Mouse (Mus musculus): ENCODE measurements around the gene Gm5148. TPM values are rescaled to one million over a fixed set of nuclear protein-coding genes. Genes with fewer than 3 reads are reported as not detected.

Gm5148 gene
- polyA plus RNA-seq, 1 experiment from 2014 or later: 6.0 TPM

DNA sequence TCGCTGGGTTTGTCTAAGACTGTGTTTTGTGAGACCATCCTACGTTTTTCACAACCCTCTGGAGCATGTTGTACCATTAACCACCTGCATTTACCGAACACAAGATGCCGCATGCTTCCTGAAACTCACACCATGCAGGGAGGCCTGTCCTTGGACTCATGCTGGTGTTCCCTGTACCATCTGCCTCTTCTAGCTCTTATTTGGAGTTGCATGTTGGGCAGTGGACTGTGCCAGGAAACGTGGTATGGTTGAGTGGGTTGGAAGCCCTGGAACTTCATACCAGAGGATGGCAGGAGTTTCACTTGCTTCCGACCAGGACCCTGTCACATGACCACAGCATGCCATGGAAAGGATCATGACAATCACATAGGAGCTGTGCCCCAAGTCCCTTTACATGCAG is 16.5 kb downstream of the Gm5148 start:
- Histone ChIP-seq H3K27ac (ENCODE audit: low read length) (no peak overlapping the region), H3K36me3 (ENCODE audit: control insufficient read depth, insufficient read depth, low read length) (no peaks in the 10 kb centered on the region), H3K4me2 (ENCODE audit: low read depth, low read length) (no peak overlapping the region), H3K4me3 (ENCODE audit: low read length) (no peak overlapping the region), H3K27me3 (ENCODE audit: control insufficient read depth, insufficient read depth, low read depth, low read length) (no peaks in the 10 kb centered on the region), H3K9me3 (ENCODE audit: control insufficient read depth, low read length) (no peaks in the 10 kb centered on the region), H3K4me1 (replicated peaks; ENCODE audit: control insufficient read depth, insufficient read depth, low read length) (peaks cover 18% of the 10 kb centered on the region), H3K9ac (ENCODE audit: low read length) (no peak overlapping the region)
- WGBS: 80% methylated on average over 6 of the region's 6 CpGs
- no peak for ATAC-seq (ENCODE audit: low read depth)

DNA sequence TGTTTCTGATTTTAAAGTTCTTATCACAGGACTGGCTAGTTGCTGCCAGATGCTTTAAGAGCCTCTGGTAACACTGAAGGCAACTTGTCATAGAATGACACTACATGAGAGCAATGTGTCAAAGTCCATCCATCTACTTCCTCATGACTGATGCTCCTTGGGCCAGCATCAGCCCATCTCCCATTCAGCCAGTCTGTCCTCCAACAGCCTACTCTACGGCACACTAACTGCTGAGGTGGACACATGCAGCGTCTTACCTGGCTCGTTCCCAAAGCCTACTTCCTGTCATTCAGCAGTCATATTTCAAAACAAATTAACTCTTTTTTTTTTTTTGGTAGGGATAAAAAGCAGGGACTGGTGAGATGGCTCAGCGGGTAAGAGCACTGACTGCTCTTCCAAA is 17.9 kb downstream of the Gm5148 start:
- Histone ChIP-seq H3K4me1 (replicated peaks; ENCODE audit: control insufficient read depth, insufficient read depth, low read length) (peaks cover 15% of the 10 kb centered on the region), H3K27me3 (ENCODE audit: control insufficient read depth, insufficient read depth, low read depth, low read length) (no peaks in the 10 kb centered on the region), H3K27ac (ENCODE audit: low read length) (peak overlapping the region; percentile 72), H3K4me2 (ENCODE audit: low read depth, low read length) (no peak overlapping the region), H3K36me3 (ENCODE audit: control insufficient read depth, insufficient read depth, low read length) (no peaks in the 10 kb centered on the region), H3K9me3 (ENCODE audit: control insufficient read depth, low read length) (no peaks in the 10 kb centered on the region; the same call in 1 of the 2 replicates), H3K9ac (ENCODE audit: low read length) (no peak overlapping the region), H3K4me3 (ENCODE audit: low read length) (no peak overlapping the region)
- no peak for ATAC-seq (ENCODE audit: low read depth)
- WGBS: 39% methylated on average over 4 of the region's 4 CpGs

DNA sequence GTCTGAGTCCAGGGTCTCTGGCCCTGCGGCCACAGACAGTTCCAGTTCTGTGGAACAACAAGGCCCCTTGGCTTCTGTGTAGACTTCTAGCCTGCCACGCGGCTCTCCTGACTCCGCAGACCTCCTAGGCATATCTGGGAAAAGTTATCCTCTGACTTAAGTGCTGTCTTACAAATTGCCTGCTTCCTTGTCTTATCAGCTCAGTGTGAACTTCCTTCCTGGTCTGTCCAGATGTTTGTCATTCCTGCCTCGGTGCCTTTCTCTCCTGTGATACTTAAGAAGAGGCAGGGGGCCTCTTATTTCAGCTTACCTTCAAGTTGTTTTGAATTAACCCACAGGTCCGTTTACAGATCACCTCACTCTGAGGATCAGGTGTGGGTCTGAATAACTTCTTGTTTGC is 18.9 kb downstream of the Gm5148 start:
- Histone ChIP-seq H3K4me1 (replicated peaks; ENCODE audit: control insufficient read depth, insufficient read depth, low read length) (peaks cover 15% of the 10 kb centered on the region), H3K27ac (ENCODE audit: low read length) (peak overlapping the region; percentile 85), H3K27me3 (ENCODE audit: control insufficient read depth, insufficient read depth, low read depth, low read length) (no peaks in the 10 kb centered on the region), H3K36me3 (ENCODE audit: control insufficient read depth, insufficient read depth, low read length) (no peaks in the 10 kb centered on the region), H3K4me3 (ENCODE audit: low read length) (no peak overlapping the region), H3K4me2 (ENCODE audit: low read depth, low read length) (0 out of 2 replicates have a peak overlapping the region, but pooled peaks have one; percentile 16), H3K9me3 (ENCODE audit: control insufficient read depth, low read length) (no peaks in the 10 kb centered on the region; the same call in 1 of the 2 replicates), H3K9ac (ENCODE audit: low read length) (no peak overlapping the region)
- 13% methylated on average over 6 of the region's 6 CpGs for WGBS
- peak; percentile 59 for ATAC-seq (ENCODE audit: low read depth)

DNA sequence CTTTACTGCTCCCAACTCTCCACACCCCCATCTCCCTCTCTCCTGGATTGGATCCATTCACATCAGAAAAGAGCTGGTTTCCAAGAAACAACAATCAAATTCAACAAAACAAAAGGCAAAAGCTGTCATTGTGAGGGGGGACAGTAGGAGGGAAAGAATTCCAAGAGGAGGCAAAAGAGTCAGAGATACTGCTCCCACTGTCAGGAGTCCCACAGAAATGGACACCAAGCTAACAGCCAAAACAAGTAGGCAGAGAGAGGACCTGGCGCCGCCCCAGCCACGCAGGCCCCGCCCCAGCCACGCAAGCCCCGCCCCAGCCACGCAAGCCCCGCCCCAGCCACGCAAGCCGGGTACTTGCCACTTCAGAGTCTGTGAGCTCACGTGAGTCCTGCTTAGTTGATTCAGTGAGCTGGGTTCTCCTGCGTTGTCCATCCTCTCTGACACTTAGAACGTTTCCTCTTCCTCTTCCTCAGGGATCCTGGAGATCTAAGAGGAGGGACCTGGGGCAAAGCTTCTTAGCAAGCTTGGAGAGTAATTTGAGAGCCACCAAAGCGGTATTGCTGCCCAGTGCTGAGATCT is 19.5 kb downstream of the Gm5148 start:
- H3K4me2 ChIP-seq (ENCODE audit: low read depth, low read length): peak overlapping the region; percentile 16; the same call in 1 of the 2 replicates
- peaks cover 15% of the 10 kb centered on the region for H3K4me1 ChIP-seq (replicated peaks; ENCODE audit: control insufficient read depth, insufficient read depth, low read length)
- H3K27me3 ChIP-seq (ENCODE audit: control insufficient read depth, insufficient read depth, low read depth, low read length): no peaks in the 10 kb centered on the region
- WGBS: 28% methylated on average over 14 of the region's 14 CpGs
- no peaks in the 10 kb centered on the region for H3K36me3 ChIP-seq (ENCODE audit: control insufficient read depth, insufficient read depth, low read length)
- H3K9ac ChIP-seq (ENCODE audit: low read length): no peak overlapping the region
- H3K9me3 ChIP-seq (ENCODE audit: control insufficient read depth, low read length): no peaks in the 10 kb centered on the region; the same call in 1 of the 2 replicates
- ATAC-seq (ENCODE audit: low read depth): peak; percentile 54
- no peak overlapping the region for H3K4me3 ChIP-seq (ENCODE audit: low read length)
- H3K27ac ChIP-seq (ENCODE audit: low read length): peak overlapping the region; percentile 85

DNA sequence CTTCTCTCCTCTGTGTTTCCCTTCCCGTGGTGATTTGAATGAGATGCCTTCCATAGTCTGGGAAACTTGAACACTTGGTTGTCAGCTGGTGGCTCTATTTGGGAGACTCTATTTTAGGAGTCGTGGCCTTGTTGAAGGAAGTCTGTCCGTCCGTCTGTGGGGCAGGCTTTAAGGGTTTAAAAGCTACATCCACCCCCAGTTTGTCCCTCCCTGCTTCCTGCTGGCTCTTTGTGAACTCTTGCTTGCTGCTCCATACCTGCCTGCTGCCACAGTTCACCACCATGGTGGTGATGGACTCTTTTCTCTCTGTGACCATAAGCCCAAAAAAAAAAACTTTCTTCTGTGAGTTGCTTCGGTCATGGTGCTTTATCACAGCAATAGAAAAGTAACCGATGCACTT is 21.2 kb downstream of the Gm5148 start:
- H3K4me1 ChIP-seq (replicated peaks; ENCODE audit: control insufficient read depth, insufficient read depth, low read length): peaks cover 15% of the 10 kb centered on the region
- no peak overlapping the region for H3K4me3 ChIP-seq (ENCODE audit: low read length)
- H3K9me3 ChIP-seq (ENCODE audit: control insufficient read depth, low read length): no peaks in the 10 kb centered on the region; the same call in 1 of the 2 replicates
- H3K4me2 ChIP-seq (ENCODE audit: low read depth, low read length): no peak overlapping the region
- WGBS: 93% methylated on average over 6 of the region's 6 CpGs
- H3K27ac ChIP-seq (ENCODE audit: low read length): no peak overlapping the region
- no peak overlapping the region for H3K9ac ChIP-seq (ENCODE audit: low read length)
- no peaks in the 10 kb centered on the region for H3K36me3 ChIP-seq (ENCODE audit: control insufficient read depth, insufficient read depth, low read length)
- no peaks in the 10 kb centered on the region for H3K27me3 ChIP-seq (ENCODE audit: control insufficient read depth, insufficient read depth, low read depth, low read length)
- ATAC-seq (ENCODE audit: low read depth): no peak

DNA sequence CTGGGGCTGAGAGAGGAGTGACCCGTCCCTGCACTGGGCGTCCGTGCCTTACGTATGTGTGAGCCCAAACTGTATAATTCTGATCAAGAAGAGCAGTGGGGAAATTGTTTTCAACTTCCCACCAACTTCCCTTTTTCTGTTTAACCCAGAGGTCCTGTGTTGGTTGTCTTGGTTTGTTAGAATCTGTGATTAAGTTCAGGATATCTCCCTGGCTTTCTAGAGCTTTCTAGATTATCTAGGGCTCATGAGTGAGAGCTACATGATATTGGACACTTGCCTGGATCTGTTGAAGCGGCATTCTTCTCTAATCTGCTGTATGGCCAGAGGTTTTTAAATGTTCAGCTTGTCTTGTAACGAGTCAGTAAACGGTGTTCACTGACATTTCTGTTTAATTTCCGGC is 30.7 kb downstream of the Gm5148 start:
- WGBS: 40% methylated on average over 8 of the region's 8 CpGs
- H3K27ac ChIP-seq (ENCODE audit: low read length): no peak overlapping the region
- ATAC-seq (ENCODE audit: low read depth): peak; percentile 31; the same call in 1 of the 2 replicates

DNA sequence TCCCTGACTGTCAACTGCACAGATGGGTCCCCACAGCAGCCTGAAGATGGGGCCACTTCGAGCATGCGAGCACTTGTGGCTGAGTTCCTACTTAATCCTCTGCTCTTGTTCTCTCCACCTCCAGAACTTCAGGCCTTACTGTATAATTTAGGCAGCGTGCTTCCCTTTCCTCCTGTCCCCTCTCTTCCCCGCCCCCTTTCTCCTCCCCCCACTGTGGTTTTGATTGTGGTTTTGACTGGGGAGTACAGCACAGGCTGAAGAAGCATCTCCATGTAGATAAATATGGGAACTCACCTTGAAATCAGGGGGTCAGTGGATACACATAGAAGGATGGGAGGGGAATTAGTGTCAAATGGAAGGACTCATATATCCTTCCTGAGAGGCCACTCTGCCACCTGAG is 31.3 kb downstream of the Gm5148 start:
- Histone ChIP-seq H3K27ac (ENCODE audit: low read length) (no peak overlapping the region), H3K4me2 (ENCODE audit: low read depth, low read length) (no peak overlapping the region), H3K4me1 (replicated peaks; ENCODE audit: control insufficient read depth, insufficient read depth, low read length) (peaks cover 7% of the 10 kb centered on the region), H3K9me3 (ENCODE audit: control insufficient read depth, low read length) (no peaks in the 10 kb centered on the region), H3K36me3 (ENCODE audit: control insufficient read depth, insufficient read depth, low read length) (no peaks in the 10 kb centered on the region), H3K4me3 (ENCODE audit: low read length) (no peak overlapping the region), H3K9ac (ENCODE audit: low read length) (no peak overlapping the region), H3K27me3 (ENCODE audit: control insufficient read depth, insufficient read depth, low read depth, low read length) (no peaks in the 10 kb centered on the region)
- WGBS: 68% methylated on average over 4 of the region's 4 CpGs
- ATAC-seq (ENCODE audit: low read depth): no peak

More for the DNA sequence above, 30.7 kb downstream of the Gm5148 start:
- peaks cover 4% of the 10 kb centered on the region for H3K4me1 ChIP-seq (replicated peaks; ENCODE audit: control insufficient read depth, insufficient read depth, low read length)
- no peaks in the 10 kb centered on the region for H3K27me3 ChIP-seq (ENCODE audit: control insufficient read depth, insufficient read depth, low read depth, low read length)
- H3K4me2 ChIP-seq (ENCODE audit: low read depth, low read length): no peak overlapping the region
- no peak overlapping the region for H3K9ac ChIP-seq (ENCODE audit: low read length)
- no peaks in the 10 kb centered on the region for H3K9me3 ChIP-seq (ENCODE audit: control insufficient read depth, low read length)
- H3K36me3 ChIP-seq (ENCODE audit: control insufficient read depth, insufficient read depth, low read length): no peaks in the 10 kb centered on the region
- H3K4me3 ChIP-seq (ENCODE audit: low read length): no peak overlapping the region

DNA sequence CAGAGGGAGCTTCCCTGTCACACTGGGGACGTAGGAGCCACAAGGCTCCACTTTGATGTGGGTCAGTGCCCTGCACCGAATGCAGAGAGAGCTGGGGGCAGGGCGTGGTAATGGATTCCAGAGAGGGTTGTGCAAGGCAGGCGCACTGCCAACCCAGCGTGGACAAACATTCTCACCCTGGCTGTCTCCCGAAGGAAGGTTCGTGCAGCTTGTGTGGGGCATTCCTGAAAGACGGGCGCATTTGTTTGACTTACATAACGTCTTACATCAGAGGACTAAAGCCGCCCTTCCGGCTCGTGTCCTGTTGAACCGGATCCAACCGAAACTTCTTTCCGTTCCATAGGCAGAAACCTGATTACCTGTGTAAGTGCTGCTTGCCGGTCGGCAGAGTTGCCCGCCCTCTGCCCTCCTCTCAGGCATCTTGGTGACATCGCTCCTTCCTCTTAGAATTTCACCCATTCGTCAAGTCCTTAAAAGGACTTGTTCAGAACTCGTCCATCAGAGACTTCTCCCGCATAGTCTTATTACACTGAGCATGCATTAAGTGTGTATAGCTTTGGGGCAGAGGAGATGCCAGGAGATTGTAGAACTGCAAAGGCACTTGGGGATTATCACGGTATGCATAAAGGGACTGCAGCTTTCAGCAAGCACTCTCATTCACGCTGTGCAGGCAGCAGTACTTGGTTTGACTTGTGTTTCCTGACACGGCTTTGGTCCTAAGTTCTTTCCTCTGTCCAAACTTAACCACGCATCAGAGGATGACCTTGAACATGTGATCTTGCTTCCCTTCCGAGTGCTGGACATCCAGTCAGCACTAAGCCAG is 36.9 kb downstream of the Gm5148 start:
- peaks cover 32% of the 10 kb centered on the region for H3K4me1 ChIP-seq (replicated peaks; ENCODE audit: control insufficient read depth, insufficient read depth, low read length)
- H3K9ac ChIP-seq (ENCODE audit: low read length): peak overlapping the region; percentile 45
- peak overlapping the region; percentile 54 for H3K4me2 ChIP-seq (ENCODE audit: low read depth, low read length)
- ATAC-seq (ENCODE audit: low read depth): peak; percentile 92
- H3K36me3 ChIP-seq (ENCODE audit: control insufficient read depth, insufficient read depth, low read length): no peaks in the 10 kb centered on the region
- 14% methylated on average over 28 of the region's 28 CpGs for WGBS
- H3K4me3 ChIP-seq (ENCODE audit: low read length): peak overlapping the region; percentile 31
- H3K9me3 ChIP-seq (ENCODE audit: control insufficient read depth, low read length): no peaks in the 10 kb centered on the region
- H3K27me3 ChIP-seq (ENCODE audit: control insufficient read depth, insufficient read depth, low read depth, low read length): no peaks in the 10 kb centered on the region; the same call in 1 of the 2 replicates
- H3K27ac ChIP-seq (ENCODE audit: low read length): peak overlapping the region; percentile 91

DNA sequence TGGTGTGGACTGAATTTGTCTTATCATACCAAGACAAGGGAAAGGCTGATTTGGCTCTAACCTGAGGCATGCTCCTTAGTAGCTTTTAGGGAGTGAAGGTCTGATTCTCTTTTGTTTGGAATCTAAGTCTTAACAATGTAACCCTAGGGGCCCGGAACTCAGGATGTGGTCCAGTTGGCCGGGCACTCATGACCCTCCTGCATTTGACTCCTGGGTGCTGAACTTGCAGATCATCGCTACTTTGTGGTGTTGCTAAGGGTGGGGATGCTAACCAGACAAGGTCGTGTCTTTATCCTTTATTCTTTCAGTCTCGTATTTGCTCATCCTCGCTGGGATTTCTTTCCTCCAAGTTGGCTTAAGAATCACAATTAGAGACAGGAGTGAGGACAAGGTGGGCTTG is 37.5 kb downstream of the Gm5148 start:
- peaks cover 32% of the 10 kb centered on the region for H3K4me1 ChIP-seq (replicated peaks; ENCODE audit: control insufficient read depth, insufficient read depth, low read length)
- H3K9ac ChIP-seq (ENCODE audit: low read length): peak overlapping the region; percentile 27; the same call in 1 of the 2 replicates
- H3K27me3 ChIP-seq (ENCODE audit: control insufficient read depth, insufficient read depth, low read depth, low read length): no peaks in the 10 kb centered on the region; the same call in 1 of the 2 replicates
- ATAC-seq (ENCODE audit: low read depth): no peak; the same call in 1 of the 2 replicates
- no peaks in the 10 kb centered on the region for H3K9me3 ChIP-seq (ENCODE audit: control insufficient read depth, low read length)
- peak overlapping the region; percentile 54 for H3K4me2 ChIP-seq (ENCODE audit: low read depth, low read length)
- peak overlapping the region; percentile 31 for H3K4me3 ChIP-seq (ENCODE audit: low read length)
- peak overlapping the region; percentile 91 for H3K27ac ChIP-seq (ENCODE audit: low read length)
- 16% methylated on average over 6 of the region's 6 CpGs for WGBS
- H3K36me3 ChIP-seq (ENCODE audit: control insufficient read depth, insufficient read depth, low read length): no peaks in the 10 kb centered on the region
